Mouse (Mus musculus): ENCODE results near the gene Pmepa1.

DNA sequence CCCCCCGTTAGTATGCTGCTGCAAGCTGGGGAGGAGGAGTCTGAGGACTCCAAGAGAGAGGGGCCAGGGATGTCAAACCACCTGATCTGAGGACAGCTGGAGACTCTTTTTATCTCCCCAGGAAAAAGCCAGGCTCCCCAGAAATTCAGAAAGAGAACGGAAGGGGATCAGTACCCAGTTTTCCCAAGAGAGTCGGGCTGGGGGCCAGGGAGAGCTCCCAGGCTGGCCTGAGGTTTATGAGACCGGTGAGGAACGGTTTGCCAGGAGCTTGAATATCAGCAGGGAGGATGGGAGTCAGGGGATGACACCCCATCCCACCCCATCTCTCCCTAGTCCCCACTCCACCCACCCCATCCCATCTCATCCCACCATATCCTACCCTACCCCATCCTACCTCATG is 94.8 kb downstream of the Pmepa1 start:
- TF ChIP-seq CTCF (conservative IDR thresholded peaks at IDR 0.05; ENCODE audit: low read length) (no peak), NANOG (IDR thresholded peaks at IDR 0.05; ENCODE audit: borderline replicate concordance, low read length) (no peak), POU5F1 (IDR thresholded peaks at IDR 0.05; ENCODE audit: borderline replicate concordance, low read length) (no peak)

Measured in E14TG2a.4 (cell line).